Mouse (Mus musculus) stomach, embryonic 16.5 days (tissue): ENCODE measurements at regions not wholly inside any gene's neighbourhood (a gene's known extent, or its start where the extent isn't known, plus 50 kb on each side); places are given as distances from the start of the nearest gene placed in this dataset.

ENCODE experiments used
- ATAC-seq: fragments of 200-750 bp; cut with Nextera tagmentation; 2 replicates; pipeline ENCODE4 v1.8.0; 2017; ENCODE audit warnings: moderate number of reproducible peaks, moderate TSS enrichment; ENCODE audit not compliant: insufficient read depth, low FRiP score
- H3K27ac ChIP-seq: fragments of 300-500 bp; sonication (generic); 2 replicates; pipeline ENCODE4 v1.5.1; 2014; ENCODE audit warnings: low read length
- H3K27me3 ChIP-seq: fragments of 300-500 bp; sonication (generic); 2 replicates; pipeline ENCODE4 v1.6.1; 2014; ENCODE audit warnings: low read length, control low read depth, mixed read lengths; ENCODE audit not compliant: control insufficient read depth, insufficient read depth
- H3K36me3 ChIP-seq: fragments of 300-500 bp; sonication (generic); 2 replicates; pipeline ENCODE4 v1.6.1; 2014; ENCODE audit warnings: low read length; ENCODE audit not compliant: control insufficient read depth, insufficient read depth
- H3K4me1 ChIP-seq: fragments of 300-500 bp; sonication (generic); 2 replicates; pipeline ENCODE4 v1.6.1; 2014; ENCODE audit warnings: low read length, control low read depth, mixed read lengths; ENCODE audit not compliant: control insufficient read depth, insufficient read depth
- H3K4me2 ChIP-seq: fragments of 300-500 bp; sonication (generic); 2 replicates; pipeline ENCODE4 v1.6.1; 2014; ENCODE audit warnings: low read depth, low read length, mixed read lengths
- H3K4me3 ChIP-seq: fragments of 300-500 bp; sonication (generic); replicated peaks from 2 replicates; pipeline ENCODE4 v1.5.1; 2014; ENCODE audit warnings: mild to moderate bottlenecking, low read length
- H3K9ac ChIP-seq: fragments of 300-500 bp; sonication (generic); 2 replicates; pipeline ENCODE4 v1.6.1; 2014; ENCODE audit warnings: low read length
- H3K9me3 ChIP-seq: fragments of 300-500 bp; sonication (generic); replicated peaks from 2 replicates; pipeline ENCODE4 v1.6.1; 2016; ENCODE audit warnings: low read length, control low read depth; ENCODE audit not compliant: control insufficient read depth
- WGBS: fragments of 180-500 bp; shearing (Covaris S2); extraction: QIAGEN DNeasy Blood & Tissue Kit; methylation state at CpG from one replicate; pipeline ENCODE4 v1.1.7; 2014; 5-methylcytosine and 5-hydroxymethylcytosine counted together

- Histone ChIP-seq H3K4me2 (no peak overlapping the region), H3K27me3 (no peaks in the 10 kb centered on the region), H3K36me3 (no peaks in the 10 kb centered on the region), H3K9me3 (no peaks in the 10 kb centered on the region), H3K4me1 (no peaks in the 10 kb centered on the region), H3K9ac (no peak overlapping the region), H3K4me3 (no peak overlapping the region), H3K27ac (no peak overlapping the region)
- ATAC-seq, result no peak
- WGBS, result 27% methylated on average over 2 of the region's 2 CpGs
Measured at GRCm38 (mm10) chr13:35160767-35161166, 133.9 kb upstream of the Eci2 start.

GRCm38 (mm10) chr13:35166080-35166479 lies 139.2 kb upstream of the Eci2 start:
- WGBS, result 51% methylated on average over 5 of the region's 5 CpGs
- Histone ChIP-seq H3K27me3 (no peaks in the 10 kb centered on the region), H3K27ac (no peak overlapping the region), H3K9me3 (no peaks in the 10 kb centered on the region), H3K9ac (no peak overlapping the region), H3K4me1 (no peaks in the 10 kb centered on the region), H3K4me3 (no peak overlapping the region), H3K4me2 (no peak overlapping the region), H3K36me3 (no peaks in the 10 kb centered on the region)
- ATAC-seq, result no peak

DNA sequence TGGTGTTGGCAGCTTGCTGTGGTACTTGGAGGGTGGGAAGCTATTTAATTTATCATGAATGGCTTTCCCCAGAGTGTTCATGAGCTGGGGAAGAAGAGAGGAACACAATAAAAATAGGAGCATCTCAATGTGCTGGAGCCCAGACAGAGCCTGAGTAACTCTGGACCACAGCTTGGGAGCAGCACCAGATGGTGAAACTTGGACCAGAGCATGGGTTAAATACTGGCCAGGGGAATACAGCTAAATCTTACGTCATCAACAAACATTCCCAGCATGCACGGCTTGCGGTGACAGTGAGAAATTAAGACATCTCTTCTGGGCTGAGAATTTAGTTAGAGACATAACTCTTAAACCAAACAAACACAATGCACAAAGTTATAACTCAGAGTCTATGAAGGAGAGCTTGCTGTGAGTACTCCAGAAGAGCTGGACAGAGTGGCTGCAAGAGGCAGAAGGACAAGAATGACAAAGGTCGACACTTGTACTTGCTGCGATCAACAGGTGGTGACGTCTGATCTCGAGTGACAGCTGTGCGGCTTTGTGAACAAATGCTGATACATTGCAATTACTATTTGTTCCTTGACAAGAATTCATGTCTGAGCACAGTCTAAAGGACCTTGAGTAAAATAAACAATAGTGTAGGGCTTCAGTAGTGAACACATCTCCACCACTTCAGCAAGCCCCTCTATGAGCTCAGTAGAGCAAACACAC lies 140.1 kb upstream of the Eci2 start:
- Histone ChIP-seq H3K4me3 (no peak overlapping the region), H3K4me2 (no peak overlapping the region), H3K36me3 (no peaks in the 10 kb centered on the region), H3K9ac (no peak overlapping the region), H3K9me3 (no peaks in the 10 kb centered on the region), H3K27me3 (no peaks in the 10 kb centered on the region), H3K4me1 (no peaks in the 10 kb centered on the region), H3K27ac (no peak overlapping the region)
- 0 out of 2 replicates have a peak, but pooled peaks have one; percentile 47 for ATAC-seq
- WGBS, result 54% methylated on average over 8 of the region's 8 CpGs

DNA sequence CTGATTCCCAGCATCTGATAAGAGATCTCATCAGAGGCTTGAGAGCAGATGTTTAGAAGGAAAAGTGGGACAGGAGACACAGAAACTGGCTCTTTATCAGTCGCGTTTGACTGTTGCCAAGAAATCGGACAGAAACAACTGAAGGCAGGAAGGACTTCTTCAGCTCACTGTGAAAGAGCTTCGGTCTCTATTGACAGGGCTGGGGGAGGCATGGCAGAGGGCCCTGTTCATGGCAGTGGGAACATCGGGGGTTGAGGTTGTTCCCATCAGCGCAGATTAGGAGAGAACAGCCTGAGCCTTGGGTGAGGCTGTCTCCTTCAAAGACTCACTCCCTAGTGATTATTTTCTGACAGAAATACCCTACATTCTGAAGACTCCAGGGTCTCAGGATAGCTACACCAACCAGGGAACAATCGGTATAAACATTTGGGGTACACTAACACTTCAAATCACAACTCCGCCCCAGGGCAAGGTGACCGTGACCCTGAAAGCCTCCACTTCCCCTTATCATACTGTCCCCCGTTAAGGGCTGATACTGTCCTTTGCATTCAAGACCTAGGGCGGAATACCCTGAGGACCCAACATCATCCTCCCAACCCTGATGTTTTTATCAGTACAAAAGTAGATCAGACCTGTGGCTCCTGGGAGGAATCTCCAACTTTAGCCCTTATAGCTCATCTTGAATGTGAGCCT lies 144.8 kb upstream of the Eci2 start:
- Histone ChIP-seq H3K9me3 (no peaks in the 10 kb centered on the region), H3K27me3 (no peaks in the 10 kb centered on the region), H3K4me3 (no peak overlapping the region), H3K4me2 (no peak overlapping the region), H3K36me3 (no peaks in the 10 kb centered on the region), H3K9ac (no peak overlapping the region), H3K4me1 (no peaks in the 10 kb centered on the region), H3K27ac (no peak overlapping the region)
- WGBS, result 75% methylated on average over 11 of the region's 11 CpGs
- no peak for ATAC-seq

DNA sequence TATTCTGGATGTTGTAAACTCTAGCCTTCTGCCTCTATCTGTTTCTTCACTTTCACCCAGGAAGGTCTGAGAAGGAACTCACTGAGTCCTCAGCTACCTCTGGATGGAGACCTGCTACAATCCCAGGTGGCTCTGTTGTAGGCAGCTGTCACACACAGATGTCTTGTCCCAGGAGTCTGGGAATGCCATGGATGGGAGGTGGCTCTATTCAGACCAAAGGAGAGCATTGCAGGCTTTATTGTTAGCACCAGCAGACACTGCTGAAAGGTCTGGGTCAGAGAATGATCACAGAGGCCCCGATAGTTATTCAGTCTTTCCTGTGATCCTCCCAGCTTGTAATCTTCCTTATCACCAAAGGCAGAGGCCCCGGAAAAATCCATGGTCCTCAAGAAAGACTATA lies 146.6 kb upstream of the Eci2 start:
- ATAC-seq, result no peak
- no peaks in the 10 kb centered on the region for H3K36me3 ChIP-seq
- no peak overlapping the region for H3K9ac ChIP-seq
- no peak overlapping the region for H3K4me3 ChIP-seq
- H3K9me3 ChIP-seq, result no peaks in the 10 kb centered on the region
- H3K27me3 ChIP-seq, result no peaks in the 10 kb centered on the region
- H3K4me1 ChIP-seq, result no peaks in the 10 kb centered on the region
- H3K27ac ChIP-seq, result no peak overlapping the region
- WGBS, result 38% methylated on average over 2 of the region's 2 CpGs
- H3K4me2 ChIP-seq, result no peak overlapping the region

DNA sequence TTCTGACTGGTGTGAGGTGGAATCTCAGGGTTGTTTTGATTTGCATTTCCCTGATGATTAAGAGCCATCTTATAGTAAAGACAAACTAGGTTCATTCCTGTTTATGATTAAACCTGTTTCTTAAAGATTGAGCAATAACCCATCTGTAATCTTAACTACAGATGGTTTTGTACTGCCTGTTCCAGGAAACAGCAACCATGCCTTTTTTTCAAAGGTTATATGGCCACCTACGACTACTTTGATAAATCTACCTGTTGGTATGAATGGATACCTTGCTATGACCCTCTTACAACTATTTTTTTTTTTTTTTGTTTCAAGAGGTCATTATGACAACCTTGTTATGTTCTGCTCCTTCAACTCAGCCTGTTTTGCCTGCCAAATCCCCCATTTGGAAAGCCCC lies 148.7 kb upstream of the Eci2 start:
- no peak overlapping the region for H3K27ac ChIP-seq
- no peaks in the 10 kb centered on the region for H3K4me1 ChIP-seq
- whole genome bisulfite sequencing, result 76% methylated on average over 1 of the region's 1 CpGs
- no peak overlapping the region for H3K4me3 ChIP-seq
- H3K27me3 ChIP-seq, result no peaks in the 10 kb centered on the region
- no peak overlapping the region for H3K4me2 ChIP-seq
- no peaks in the 10 kb centered on the region for H3K36me3 ChIP-seq
- H3K9ac ChIP-seq, result no peak overlapping the region
- no peaks in the 10 kb centered on the region for H3K9me3 ChIP-seq
- no peak for ATAC-seq

DNA sequence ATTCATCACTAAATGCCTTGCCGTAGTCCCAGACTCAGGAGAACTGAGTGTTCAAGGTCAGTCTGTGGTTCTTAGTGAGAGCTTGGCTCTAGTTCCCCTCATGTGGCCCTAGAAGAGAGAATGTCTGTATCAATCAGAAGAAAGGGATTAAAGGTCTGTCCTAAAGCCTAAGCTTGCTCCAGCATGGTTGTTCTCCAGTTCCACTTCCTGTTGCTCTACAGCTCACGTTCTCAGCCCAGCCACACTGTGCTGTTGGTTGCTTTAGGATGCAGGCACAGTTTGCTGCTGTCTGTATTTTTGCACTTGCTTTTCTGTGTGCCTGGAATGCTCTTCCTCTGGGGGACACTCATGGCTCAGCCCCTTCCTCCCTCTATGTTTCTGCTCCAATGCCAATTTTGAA lies 150.4 kb upstream of the Eci2 start:
- H3K4me1 ChIP-seq, result no peaks in the 10 kb centered on the region
- H3K27ac ChIP-seq, result no peak overlapping the region
- H3K9me3 ChIP-seq, result no peaks in the 10 kb centered on the region
- no peak overlapping the region for H3K9ac ChIP-seq
- 45% methylated on average over 2 of the region's 2 CpGs for WGBS
- no peaks in the 10 kb centered on the region for H3K27me3 ChIP-seq
- no peak overlapping the region for H3K4me2 ChIP-seq
- no peaks in the 10 kb centered on the region for H3K36me3 ChIP-seq
- H3K4me3 ChIP-seq, result no peak overlapping the region
- ATAC-seq, result no peak

- H3K4me3 ChIP-seq, result no peak overlapping the region
- H3K27me3 ChIP-seq, result no peaks in the 10 kb centered on the region
- WGBS, result 17% methylated on average over 16 of the region's 16 CpGs
- H3K4me2 ChIP-seq, result peak overlapping the region; percentile 36
- peak overlapping the region; percentile 70 for H3K27ac ChIP-seq
- peak; percentile 87 for ATAC-seq
- H3K36me3 ChIP-seq, result no peaks in the 10 kb centered on the region
- no peak overlapping the region; the same call in 1 of the 2 replicates for H3K9ac ChIP-seq
- H3K4me1 ChIP-seq, result 0 out of 2 replicates have a peak, but pooled peaks cover 7% of the 10 kb centered on the region
- no peaks in the 10 kb centered on the region for H3K9me3 ChIP-seq
Measured at GRCm38 (mm10) chr13:35189028-35189711, 162.3 kb upstream of the Eci2 start.

DNA sequence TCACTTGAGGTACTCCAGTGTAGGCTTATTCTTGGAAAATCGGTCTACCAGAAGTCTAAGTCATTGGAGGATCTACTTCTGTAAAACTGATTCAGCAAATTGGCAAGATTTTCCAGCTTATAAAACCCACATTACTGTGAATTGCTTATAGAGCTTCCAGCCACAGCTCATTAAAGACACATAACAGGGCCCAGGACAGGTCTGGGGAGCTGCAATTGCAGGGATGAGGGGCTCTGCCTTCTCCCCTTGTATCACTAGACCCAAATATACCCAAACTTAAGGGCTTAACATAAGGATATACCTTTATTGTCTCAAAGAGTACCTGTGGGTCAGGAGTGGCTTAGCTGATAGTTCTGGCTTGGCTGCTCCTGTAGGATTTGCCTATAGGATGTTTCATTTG lies 175.2 kb upstream of the Eci2 start:
- Histone ChIP-seq H3K4me3 (no peak overlapping the region), H3K4me2 (no peak overlapping the region), H3K27me3 (no peaks in the 10 kb centered on the region), H3K27ac (no peak overlapping the region), H3K9me3 (no peaks in the 10 kb centered on the region), H3K4me1 (no peaks in the 10 kb centered on the region), H3K9ac (no peak overlapping the region), H3K36me3 (no peaks in the 10 kb centered on the region)
- WGBS, result 84% methylated on average over 1 of the region's 1 CpGs
- ATAC-seq, result no peak
